Mouse (Mus musculus) brain, adult 2 months (tissue): ENCODE measurements around the gene Pip5k1b.

Source experiments
- DNase-seq: peaks from one replicate; pipeline ENCODE4 v3.0.0; 2011; ENCODE audit warnings: low read depth, low spot score

The Pip5k1b gene

DNA sequence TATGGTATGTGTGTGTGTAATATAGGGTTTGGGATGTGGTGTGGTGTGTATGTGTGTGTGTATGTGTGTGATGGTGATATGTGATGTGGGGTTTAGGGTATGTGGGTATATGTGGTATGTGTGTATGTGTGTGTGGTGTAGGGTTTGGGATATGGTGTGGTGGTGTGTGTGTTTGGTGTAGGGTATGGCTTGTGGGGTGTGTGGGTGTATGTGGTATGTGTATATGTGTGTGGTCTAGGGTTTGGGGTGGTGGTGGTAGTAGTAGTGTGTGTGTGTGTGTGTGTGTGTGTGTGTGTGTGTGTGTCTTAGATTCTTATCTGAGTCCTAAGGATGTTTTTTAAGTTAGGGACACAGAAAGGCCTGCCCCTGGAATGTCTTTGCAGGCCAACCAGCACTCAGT lies 37.3 kb downstream of the Pip5k1b start:
- no peak for DNase-seq

DNA sequence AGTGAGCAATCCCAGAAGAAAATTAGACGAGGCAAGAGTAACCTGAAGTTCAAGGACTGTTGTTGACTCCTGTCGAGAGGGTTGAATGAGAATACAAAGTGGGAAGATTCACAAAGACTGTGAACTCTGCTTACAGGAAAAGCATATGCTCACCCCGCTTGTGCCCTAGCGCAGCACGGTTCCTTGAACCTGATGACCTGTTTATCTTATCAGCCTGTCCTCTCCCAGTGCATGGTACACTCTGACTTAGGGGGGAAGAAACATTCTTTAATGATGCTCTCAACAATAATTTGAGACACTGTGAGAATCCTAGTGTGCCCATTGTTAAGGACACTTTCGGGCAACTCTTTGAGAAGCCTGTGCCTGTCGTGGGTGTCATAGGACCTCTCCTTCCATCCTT lies 38.6 kb downstream of the Pip5k1b start:
- DNase-seq: no peak

DNA sequence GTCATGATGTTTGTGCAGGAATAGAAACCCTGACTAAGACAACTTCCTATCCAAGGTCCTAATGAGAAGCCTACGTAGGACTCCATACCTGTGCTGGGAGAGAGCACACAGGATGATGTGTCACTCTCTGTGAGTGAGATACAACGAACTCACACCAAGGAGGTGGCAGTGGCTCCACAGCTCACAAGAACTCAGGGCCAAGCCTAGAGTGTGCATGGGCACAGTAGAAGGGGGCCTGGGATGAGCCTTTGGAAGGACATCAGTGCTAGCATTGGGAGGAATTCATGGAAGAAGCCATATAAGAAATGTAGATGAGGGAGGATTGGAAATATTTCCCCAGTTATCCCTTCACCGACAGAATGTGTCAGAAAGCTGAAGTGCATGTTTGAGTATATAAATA lies 39.7 kb downstream of the Pip5k1b start:
- no peak for DNase-seq

DNA sequence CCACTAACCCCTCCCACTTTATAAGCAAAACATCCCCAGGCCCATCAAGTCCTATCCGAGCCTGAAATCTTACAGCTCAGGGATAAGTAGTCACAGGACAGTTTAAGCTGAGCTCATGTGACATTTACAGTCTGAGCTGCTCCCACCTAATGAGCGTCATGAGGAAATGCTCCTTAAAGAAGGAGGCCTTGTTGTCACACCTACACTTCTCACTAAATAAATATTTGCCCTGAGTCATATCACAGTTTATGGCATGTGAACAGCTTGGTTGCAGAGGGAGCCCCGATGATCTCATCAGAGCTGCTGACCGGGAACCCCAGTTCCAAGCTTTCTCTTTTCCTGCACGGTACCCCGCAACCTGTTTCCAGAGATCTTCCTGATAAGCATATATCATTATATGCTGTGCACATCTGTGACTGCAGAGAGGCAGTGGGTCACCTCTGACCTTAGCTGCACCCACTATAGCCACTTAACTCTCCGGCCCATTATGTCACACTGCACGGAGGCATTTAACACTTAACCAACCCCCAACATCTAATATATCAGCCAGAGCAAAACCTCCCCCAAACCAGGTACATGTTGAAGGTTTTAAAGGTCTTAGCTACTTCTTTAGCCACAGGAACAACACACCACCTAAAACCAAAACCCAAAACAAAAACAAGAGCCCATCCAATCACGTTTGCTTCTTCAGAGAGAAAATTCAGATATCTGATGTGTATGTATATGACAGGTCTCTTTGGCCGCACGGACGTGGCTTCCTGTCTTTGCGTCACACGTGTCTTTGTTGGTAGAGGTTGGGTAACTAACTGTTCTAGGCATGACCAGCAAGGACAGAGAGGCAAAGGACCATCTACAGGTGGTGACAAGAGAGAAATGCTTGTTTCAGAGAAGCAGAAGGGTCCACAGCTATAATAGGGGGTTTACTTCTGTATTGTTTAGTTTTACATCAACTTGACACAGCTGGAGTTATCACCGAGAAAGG lies 40.7 kb downstream of the Pip5k1b start:
- DNase-seq: no peak

DNA sequence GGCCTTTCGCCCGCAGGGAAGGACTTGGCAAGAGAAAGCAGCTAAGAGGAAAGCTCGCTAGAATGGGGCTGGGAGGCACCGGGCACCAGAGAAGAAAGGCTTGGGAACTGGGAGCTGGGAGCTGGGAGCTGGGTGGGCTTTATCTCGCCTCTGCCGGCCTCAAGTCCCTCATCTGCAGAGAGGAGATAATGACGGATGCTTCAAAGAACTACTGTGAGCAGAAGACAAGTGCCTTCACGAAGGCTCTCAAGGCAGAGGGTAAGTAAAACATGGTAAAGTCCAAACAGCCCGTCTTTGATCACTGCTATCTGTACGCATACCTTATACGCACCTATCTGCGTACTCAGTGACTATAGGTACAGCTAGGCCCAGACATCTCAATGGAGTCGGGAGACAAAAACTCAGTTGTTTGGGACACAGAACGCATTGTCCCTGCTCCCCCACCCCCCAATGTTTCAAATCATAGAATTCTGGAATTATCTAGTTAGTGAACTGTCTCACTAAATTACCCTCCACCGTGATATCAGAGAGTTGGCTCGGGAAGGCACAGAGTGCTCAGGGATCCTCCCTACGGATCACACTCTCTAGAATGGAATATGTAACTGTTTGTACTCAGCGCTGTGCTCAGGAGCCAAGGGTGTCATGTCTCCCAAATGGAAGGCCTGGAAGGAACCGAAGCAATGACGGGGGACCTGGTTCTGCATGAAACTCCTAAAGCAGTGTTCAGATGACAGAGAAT lies 42.4 kb downstream of the Pip5k1b start:
- DNase-seq: no peak

DNA sequence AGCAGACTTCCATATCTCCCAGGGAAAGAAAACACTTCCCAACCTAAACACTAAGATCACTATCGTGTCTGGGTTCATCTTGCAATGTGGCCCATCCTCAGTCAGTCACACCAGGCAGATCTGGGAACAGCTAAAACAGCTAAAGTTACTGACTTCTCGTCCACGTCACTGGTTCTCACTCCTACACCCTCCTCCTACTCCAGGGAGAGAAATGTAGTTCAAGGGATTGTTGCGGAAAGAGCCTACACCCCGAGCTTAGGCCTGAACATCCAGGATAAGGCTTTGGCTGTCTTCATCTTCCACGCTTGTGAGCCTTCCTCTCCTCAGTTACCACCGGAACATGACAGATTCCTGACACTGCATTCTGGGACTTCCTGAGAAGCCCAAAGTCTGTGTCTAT lies 43.7 kb downstream of the Pip5k1b start:
- DNase-seq: peak; percentile 46

DNA sequence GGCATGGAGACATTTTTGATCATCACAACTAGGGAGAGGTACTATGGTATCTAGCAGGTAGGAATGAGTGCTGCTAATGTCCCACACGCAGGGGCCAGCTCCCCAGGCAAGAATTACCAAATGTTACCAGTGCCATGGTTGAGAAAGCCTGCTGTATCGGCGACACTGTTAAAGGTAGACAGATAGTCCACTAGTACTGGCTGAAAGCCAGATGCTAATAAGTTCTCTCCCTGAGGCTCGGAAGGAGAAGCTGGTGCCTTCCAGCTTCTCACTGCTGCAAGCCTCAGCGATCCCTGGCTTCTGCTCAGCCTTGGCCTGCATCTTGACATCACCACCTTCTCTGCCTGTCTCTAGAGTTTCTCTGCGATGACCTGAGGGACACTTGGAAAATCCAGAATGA lies 46.3 kb downstream of the Pip5k1b start:
- no peak for DNase-seq

DNA sequence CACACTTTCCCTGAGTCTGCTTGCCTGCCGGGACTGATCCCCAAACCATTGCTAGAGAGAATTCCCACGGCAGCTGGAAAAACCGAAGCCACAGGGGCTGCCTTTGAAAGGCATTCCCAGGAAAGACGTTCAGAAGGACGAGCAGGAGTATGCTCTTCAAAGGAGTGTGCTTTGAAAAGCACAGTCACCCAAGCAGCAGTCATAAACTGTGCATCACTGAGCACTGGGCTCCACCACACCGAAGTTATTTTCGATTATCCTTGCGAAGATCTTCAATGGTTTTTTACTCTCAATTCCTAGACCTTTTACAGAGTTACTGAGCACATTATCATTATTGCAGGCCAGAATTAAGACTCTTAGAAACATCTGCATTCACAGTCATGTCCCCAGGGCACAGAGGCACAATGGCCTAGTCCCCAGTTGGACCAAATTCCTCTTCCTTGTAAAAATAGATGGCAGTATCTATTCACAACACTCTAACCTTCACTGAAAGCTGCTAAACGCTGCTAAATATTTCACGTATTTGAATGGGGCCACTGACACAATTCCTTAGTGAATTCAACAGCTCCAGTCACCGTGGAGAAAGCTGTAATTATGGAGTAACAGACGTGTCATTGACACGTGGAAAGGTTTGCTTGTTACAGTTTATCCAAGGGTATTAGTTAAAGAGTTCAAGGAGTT lies 47.4 kb downstream of the Pip5k1b start:
- DNase-seq: no peak

DNA sequence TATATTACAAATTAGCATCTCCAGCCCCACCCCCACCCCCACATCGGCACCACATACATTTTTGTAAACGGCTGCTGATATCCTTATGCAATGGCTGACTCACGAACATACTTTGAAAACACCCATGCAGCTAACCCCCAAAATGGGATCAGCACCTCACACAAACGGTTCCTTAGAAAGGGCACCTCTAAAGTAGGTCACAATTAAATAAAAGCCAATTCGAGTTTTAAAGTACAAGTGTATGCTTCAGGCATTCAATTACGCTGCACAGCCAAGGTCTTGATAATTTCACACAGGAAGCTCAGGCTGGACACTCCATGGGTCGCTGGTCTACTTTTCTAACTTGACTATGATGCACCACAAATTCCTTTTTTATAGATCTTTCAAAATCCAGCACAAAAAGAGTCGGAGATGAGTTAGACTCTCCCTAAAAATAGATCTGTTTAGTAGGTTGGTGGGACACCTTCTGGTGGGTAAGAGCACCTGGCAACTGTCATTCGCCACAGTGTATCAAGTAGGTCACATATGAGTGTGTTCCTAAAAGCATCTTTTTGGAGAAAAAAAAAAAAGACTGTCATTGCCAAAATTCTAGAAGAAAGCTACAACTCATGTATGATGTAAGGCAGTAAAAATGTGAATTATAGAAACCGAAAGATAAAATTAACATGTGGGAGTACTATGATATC lies 52.8 kb downstream of the Pip5k1b start:
- peak; percentile 76 for DNase-seq

DNA sequence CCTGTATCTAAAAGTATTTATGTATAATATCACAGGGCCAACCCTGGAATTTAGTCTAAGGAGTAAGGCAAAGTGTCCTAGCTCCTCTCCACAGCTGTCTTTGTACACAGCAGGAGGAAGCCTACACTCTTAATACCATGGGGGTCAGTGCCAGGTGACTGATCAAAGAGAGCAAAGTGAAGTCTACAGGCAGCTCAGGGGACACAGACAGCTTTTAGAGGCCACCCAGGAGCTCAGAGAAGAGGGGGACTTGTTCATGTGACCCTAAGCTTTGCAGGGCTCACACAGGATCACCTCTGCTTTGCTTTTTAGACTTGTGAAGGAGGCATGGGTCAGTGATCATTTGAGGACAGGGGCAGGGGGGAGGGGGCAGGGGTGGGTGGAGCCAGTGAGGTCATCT lies 54.1 kb downstream of the Pip5k1b start:
- DNase-seq: no peak

DNA sequence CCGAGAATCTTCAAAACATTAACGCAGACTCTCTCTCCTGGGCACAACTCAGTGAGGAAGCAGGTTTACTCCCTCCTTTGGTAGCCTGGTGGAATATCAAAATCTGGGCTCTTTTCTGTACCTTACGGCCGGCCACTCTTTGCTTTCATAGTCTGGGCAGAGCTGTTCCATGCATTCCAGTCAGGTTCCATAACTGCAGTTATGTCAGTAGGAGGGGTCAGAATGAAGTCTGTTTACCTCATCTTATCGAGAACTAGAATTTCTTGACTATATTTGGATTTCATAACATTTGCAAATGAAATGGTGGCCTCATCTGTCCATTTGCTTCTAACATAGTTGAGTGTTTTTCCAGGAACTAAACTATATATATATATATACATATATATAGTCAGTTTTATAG lies 55.2 kb downstream of the Pip5k1b start:
- DNase-seq: no peak

DNA sequence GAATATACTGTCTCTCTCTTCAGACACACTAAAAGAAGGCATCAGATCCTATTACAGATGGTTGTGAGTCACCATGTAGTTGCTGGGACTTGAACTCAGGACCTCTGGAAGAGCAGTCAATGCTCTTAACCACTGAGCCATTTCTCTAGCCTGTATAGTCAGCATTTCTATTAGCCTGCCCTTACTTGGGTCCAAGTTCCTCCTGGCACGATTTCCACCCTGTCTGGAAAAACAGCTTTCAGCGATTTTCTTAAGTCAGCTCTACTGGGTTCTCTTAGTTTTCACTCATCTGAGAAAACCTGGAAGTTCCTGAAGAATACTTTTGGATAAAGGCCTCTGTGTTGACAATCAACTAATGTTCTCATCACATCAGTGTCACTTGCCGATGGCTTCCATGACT lies 56.4 kb downstream of the Pip5k1b start:
- DNase-seq: no peak

DNA sequence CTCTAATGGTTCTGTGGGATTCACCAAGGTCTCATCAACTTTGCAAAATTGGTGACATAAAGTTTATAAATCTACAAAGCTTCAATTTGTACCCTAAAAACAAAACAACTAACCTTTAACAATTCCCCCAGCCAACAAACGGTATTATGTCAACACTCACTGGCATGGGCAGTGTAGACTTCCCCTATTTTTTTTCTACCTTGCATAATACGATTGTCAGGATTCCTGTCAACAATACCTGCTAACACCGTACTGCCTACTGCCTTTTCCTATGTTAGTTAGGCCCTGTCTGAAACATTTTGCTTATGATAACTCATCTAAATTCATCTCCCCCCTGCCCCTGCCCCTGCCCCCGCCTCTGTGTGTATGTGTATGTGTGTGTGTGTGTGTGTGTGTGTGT lies 61.8 kb downstream of the Pip5k1b start:
- DNase-seq: no peak

DNA sequence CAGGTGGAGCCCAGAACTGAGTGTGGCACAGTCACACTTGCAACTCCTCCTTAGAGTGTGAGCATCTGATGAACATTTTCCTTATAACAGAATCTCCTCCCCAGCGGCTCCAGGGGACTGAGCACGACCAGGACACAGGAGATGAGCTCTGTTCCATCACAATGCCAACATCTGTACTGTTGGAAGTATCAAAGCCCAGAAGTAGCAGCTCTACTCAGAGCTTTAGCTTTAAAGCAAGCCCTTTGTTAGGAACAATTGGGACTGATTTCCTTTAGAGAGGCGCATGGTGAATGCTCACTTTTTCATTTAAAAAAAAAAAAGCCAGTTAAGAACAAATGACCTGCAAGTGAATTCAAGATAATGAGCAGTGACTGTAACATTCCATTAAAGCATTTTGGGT lies 63.8 kb downstream of the Pip5k1b start:
- DNase-seq: no peak

DNA sequence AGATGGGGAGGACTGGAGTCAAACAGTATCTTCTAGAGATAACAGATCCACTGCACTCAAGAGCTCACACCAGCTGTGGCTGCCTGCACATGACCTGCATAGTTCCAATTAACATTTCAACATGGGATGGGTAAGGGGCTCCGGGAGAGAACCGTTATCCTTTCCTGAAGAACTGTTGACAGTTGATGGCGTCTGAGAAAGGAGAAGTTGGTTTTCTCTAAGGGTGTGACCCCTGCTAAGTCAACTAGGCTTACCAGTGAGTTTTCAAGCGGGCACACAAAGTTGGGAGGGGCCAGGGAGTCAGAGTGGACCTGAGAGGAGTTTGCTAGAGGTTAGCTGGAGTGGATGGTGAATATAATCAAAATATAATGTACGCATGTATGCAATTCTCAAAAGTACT lies 65.4 kb downstream of the Pip5k1b start:
- DNase-seq: no peak

DNA sequence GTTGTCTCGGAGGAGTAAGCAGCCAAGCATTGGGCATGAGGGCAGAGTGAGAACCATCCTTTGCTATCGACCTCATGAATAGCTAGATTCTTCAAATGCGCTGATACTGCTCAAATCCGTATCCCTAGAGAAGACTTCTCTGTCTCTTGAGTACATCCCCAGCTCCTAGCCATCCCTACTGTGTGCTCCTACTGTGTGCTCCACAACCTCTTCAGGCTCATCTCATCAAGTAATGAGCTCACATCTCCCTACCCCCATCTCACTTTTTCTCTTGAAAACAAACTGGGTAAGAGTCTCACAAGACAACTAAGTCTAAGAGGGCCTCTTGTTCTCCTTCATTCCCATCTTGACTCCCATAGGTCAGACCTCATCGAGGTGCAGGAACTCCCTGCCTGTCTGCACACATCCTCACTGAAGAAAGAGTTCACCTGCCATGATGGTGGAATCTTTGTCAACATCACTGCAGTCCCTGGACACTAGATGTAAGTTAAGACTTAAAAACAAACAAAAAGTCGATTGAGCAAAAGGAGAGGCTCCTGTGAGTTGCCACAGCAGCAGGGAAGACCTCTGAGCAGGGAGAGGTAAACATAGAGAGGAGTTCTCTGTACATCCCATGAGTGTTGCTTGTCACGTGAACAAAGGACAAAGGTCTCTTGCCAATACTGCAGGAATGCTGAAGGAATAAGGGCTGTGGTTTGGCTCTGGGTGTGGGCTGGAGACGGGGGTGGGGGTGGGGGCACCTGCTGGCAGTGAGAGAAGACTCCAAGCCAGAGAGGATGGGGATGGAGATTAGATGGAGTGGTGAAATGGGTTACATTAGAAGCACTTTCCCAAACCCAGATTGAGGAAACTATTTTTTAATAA lies 69.0 kb downstream of the Pip5k1b start:
- no peak for DNase-seq

DNA sequence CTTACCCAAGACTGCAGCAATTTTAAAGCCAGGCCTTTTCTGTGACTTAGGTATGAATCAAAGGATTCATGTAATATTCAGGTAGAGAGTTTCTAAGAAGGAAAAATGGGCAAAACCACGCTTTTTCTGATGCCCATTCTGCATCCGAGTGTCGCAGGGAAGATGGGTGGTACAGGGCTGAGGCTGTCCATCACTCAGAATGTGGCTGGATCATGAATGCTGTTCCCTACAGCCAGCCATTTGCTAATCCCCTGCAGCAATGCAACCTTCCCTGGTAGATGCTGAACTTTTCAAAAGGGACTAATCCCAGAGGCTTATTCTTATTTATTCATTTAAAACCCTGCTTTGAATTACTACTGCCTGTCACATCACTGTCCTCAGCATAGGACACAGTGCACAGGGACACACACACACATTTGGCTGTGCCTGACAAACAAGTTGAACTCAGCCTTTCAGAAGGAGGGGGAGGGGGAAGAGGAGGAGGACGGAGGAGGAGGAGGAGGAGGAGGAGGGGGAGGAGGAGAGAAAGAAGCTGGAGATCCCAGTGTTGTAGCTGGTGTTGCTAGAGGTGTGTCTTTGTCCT lies 71.0 kb downstream of the Pip5k1b start:
- no peak for DNase-seq

DNA sequence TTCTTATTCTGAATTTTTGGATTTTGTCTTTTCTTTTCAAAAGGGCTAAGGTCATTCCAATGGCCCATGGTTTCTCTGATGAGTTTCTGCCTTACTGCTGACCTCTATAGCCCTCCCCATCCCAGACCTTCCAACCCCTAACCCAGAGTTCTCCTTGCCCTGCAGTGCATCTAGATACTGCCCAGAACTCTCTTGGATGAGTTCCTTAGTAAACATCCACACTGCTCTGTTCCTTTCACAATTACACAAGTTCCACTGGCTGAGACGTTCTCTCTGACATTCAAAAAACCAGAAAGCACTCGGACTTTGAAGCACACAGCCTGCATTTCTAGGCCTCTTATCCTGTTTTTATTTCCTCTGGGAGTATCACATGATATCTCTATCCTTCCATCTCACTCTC lies 74.8 kb downstream of the Pip5k1b start:
- no peak for DNase-seq

DNA sequence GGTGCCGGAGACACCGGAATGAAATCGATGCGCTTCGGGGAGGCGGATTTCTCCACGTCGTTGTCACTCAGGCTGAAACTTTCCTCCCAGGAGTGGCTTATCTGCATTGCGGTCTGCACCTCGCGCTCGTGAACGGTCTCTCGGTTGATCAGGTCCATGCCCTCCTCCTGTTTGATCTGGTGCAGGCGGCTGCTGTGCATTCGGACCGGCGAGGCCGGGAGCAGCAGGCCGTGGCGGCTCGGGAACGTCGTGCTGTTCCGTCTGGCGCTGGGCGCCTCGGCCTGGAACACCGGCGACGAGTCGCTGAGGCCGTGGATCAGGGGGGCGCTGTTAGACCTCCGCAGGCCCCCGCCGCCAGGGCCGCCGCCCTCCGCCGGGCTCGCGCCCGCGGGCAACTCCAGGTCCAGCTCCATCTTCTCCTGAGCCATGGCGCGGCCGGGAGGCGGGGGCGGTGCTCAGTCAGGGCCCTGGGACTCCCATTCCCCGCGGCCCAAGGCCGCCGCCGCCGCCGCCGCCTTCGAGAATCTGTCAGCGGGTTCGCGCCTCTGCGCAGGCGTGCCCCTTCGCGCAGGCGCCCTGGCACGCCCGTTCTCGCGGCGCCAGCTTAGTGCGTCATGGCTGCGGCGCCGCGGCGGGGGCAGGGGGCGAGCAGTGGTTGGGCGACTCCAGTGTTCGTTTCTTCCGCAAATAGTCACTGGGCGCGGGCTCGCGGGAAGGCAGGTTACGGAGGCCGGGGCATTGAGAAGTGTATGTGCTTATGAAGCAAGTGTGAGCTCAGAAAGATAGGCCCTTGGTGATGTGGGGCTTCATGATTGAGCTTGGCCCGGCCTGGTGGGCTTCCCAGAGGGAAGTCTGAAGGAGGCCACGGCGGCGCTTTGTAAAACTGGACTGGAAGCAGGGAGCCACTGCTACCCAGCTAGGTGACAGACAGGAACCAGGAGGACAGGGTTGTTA lies 78.5 kb downstream of the Pip5k1b start, which contains the start of gene Fam122a:
Gene Fam122a, minus strand, starts transcription at position 428 of the 954 bp plus-strand sequence.
- peak; percentile 95 for DNase-seq
